Mouse (Mus musculus): ENCODE data around the gene Flvcr1. TPM values are rescaled to one million over a fixed set of nuclear protein-coding genes. Genes with fewer than 3 reads are reported as not detected.

The Flvcr1 gene
- polyA plus RNA-seq, 2 experiments, result 7.8 to 15.0 TPM

GRCm38 (mm10) chr1:190996346-190996877 is 29.5 kb downstream of the Flvcr1 start:
- 72% methylated on average over 6 of the region's 6 CpGs for WGBS
- no peak for TF ChIP-seq POLR2A (IDR thresholded peaks at IDR 0.05; ENCODE audit: borderline replicate concordance, extremely low read depth, insufficient read depth, insufficient read length)
- Histone ChIP-seq H3K27me3 (ENCODE audit: control insufficient read depth, insufficient read depth, low read length) (no peaks in the 10 kb centered on the region), H3K9ac (ENCODE audit: low read depth, low read length, severe bottlenecking) (no peak overlapping the region), H3K36me3 (ENCODE audit: control insufficient read depth, insufficient read depth, low read length) (no peaks in the 10 kb centered on the region), H3K4me2 (replicated peaks; ENCODE audit: low read depth, low read length, severe bottlenecking) (no peak overlapping the region), H3K4me1 (ENCODE audit: control insufficient read depth, insufficient read depth, low read length) (no peaks in the 10 kb centered on the region), H3K9me3 (ENCODE audit: control insufficient read depth, low read length) (peaks cover 7% of the 10 kb centered on the region), H3K27ac (replicated peaks; ENCODE audit: low read depth, low read length) (no peak overlapping the region), H3K4me3 (replicated peaks; ENCODE audit: low read length) (no peak overlapping the region)
- ATAC-seq (ENCODE audit: low FRiP score, low read depth), result no peak
- no peak for DNase-seq (ENCODE audit: low spot score)

GRCm38 (mm10) chr1:190995548-190995947 is 30.4 kb downstream of the Flvcr1 start:
- H3K9ac ChIP-seq (ENCODE audit: low read depth, low read length, severe bottlenecking), result no peak overlapping the region
- H3K4me2 ChIP-seq (replicated peaks; ENCODE audit: low read depth, low read length, severe bottlenecking), result no peak overlapping the region
- no peaks in the 10 kb centered on the region for H3K27me3 ChIP-seq (ENCODE audit: control insufficient read depth, insufficient read depth, low read length)
- no peaks in the 10 kb centered on the region for H3K4me1 ChIP-seq (ENCODE audit: control insufficient read depth, insufficient read depth, low read length)
- H3K4me3 ChIP-seq (replicated peaks; ENCODE audit: low read length), result no peak overlapping the region
- peaks cover 7% of the 10 kb centered on the region for H3K9me3 ChIP-seq (ENCODE audit: control insufficient read depth, low read length)
- no peak for TF ChIP-seq POLR2A (IDR thresholded peaks at IDR 0.05; ENCODE audit: borderline replicate concordance, extremely low read depth, insufficient read depth, insufficient read length)
- WGBS, result 79% methylated on average over 7 of the region's 7 CpGs
- no peaks in the 10 kb centered on the region for H3K36me3 ChIP-seq (ENCODE audit: control insufficient read depth, insufficient read depth, low read length)
- no peak overlapping the region for H3K27ac ChIP-seq (replicated peaks; ENCODE audit: low read depth, low read length)
- DNase-seq (ENCODE audit: low spot score), result no peak
- ATAC-seq (ENCODE audit: low FRiP score, low read depth), result no peak

GRCm38 (mm10) chr1:190989437-190990082 is 36.4 kb downstream of the Flvcr1 start:
- no peak overlapping the region for H3K27ac ChIP-seq (replicated peaks; ENCODE audit: low read depth, low read length)
- DNase-seq (ENCODE audit: low spot score), result no peak
- H3K27me3 ChIP-seq (ENCODE audit: control insufficient read depth, insufficient read depth, low read length), result no peaks in the 10 kb centered on the region
- no peak for ATAC-seq (ENCODE audit: low FRiP score, low read depth)
- H3K4me2 ChIP-seq (replicated peaks; ENCODE audit: low read depth, low read length, severe bottlenecking), result no peak overlapping the region
- no peak overlapping the region for H3K4me3 ChIP-seq (replicated peaks; ENCODE audit: low read length)
- TF ChIP-seq POLR2A (IDR thresholded peaks at IDR 0.05; ENCODE audit: borderline replicate concordance, extremely low read depth, insufficient read depth, insufficient read length), result no peak
- WGBS, result 86% methylated on average over 9 of the region's 9 CpGs
- H3K36me3 ChIP-seq (ENCODE audit: control insufficient read depth, insufficient read depth, low read length), result no peaks in the 10 kb centered on the region
- H3K4me1 ChIP-seq (ENCODE audit: control insufficient read depth, insufficient read depth, low read length), result no peaks in the 10 kb centered on the region
- no peak overlapping the region for H3K9ac ChIP-seq (ENCODE audit: low read depth, low read length, severe bottlenecking)
- H3K9me3 ChIP-seq (ENCODE audit: control insufficient read depth, low read length), result no peaks in the 10 kb centered on the region

- no peak overlapping the region for H3K4me3 ChIP-seq (replicated peaks; ENCODE audit: low read length)
- no peak overlapping the region for H3K27ac ChIP-seq (replicated peaks; ENCODE audit: low read depth, low read length)
- ATAC-seq (ENCODE audit: low FRiP score, low read depth), result no peak
- DNase-seq (ENCODE audit: low spot score), result no peak
- no peaks in the 10 kb centered on the region for H3K27me3 ChIP-seq (ENCODE audit: control insufficient read depth, insufficient read depth, low read length)
- WGBS, result 78% methylated on average over 4 of the region's 4 CpGs
- H3K9ac ChIP-seq (ENCODE audit: low read depth, low read length, severe bottlenecking), result no peak overlapping the region
- H3K9me3 ChIP-seq (ENCODE audit: control insufficient read depth, low read length), result no peaks in the 10 kb centered on the region
- H3K36me3 ChIP-seq (ENCODE audit: control insufficient read depth, insufficient read depth, low read length), result no peaks in the 10 kb centered on the region
- H3K4me2 ChIP-seq (replicated peaks; ENCODE audit: low read depth, low read length, severe bottlenecking), result no peak overlapping the region
- peaks cover 14% of the 10 kb centered on the region for H3K4me1 ChIP-seq (ENCODE audit: control insufficient read depth, insufficient read depth, low read length)
- no peak for TF ChIP-seq POLR2A (IDR thresholded peaks at IDR 0.05; ENCODE audit: borderline replicate concordance, extremely low read depth, insufficient read depth, insufficient read length)
Observed at GRCm38 (mm10) chr1:190981412-190981811, 44.5 kb downstream of the Flvcr1 start.

- DNase-seq (ENCODE audit: low spot score), result no peak
- Histone ChIP-seq H3K27ac (replicated peaks; ENCODE audit: low read depth, low read length) (no peak overlapping the region), H3K4me1 (ENCODE audit: control insufficient read depth, insufficient read depth, low read length) (peaks cover 14% of the 10 kb centered on the region), H3K4me3 (replicated peaks; ENCODE audit: low read length) (no peak overlapping the region), H3K4me2 (replicated peaks; ENCODE audit: low read depth, low read length, severe bottlenecking) (0 out of 2 replicates have a peak overlapping the region, but pooled peaks have one; percentile 3), H3K27me3 (ENCODE audit: control insufficient read depth, insufficient read depth, low read length) (no peaks in the 10 kb centered on the region), H3K9ac (ENCODE audit: low read depth, low read length, severe bottlenecking) (no peak overlapping the region), H3K9me3 (ENCODE audit: control insufficient read depth, low read length) (no peaks in the 10 kb centered on the region), H3K36me3 (ENCODE audit: control insufficient read depth, insufficient read depth, low read length) (no peaks in the 10 kb centered on the region)
- ATAC-seq (ENCODE audit: low FRiP score, low read depth), result no peak
- TF ChIP-seq POLR2A (IDR thresholded peaks at IDR 0.05; ENCODE audit: borderline replicate concordance, extremely low read depth, insufficient read depth, insufficient read length), result no peak
- 88% methylated on average over 1 of the region's 1 CpGs for WGBS
Observed at GRCm38 (mm10) chr1:190980470-190980869, 45.5 kb downstream of the Flvcr1 start.

Measured in limb, embryonic 14.5 days (tissue).